In the genomic region with DNA sequence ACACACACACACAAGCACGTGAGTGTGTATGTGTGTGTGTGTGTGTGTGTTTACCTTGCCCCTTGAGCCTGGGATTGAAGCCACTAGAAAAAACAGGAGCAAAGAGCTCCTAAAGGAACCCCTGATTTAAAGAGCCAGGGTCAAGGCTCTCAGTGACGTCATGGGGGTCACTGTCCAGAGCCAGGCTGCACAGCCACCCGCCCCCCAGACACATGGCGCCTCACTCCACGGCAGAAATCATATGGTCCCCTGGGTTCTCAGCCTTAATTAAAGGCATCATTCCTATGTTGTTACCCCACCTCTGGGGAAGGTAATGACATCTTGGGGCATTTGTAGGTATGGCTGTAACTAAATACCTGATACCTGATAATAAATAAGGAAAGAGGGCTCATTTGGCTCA, we compare ENCODE assay signal across 18 mouse cellular contexts.
"Had no signal": no experiment of that assay in that cellular context is flagged by ENCODE, and none has a peak within 500 bp of the region (broad histone marks: within the 10 kb centered on the region; RNA-seq: fewer than 3 reads in every experiment).

No protein-coding gene starts in this region.

- H3K27me3 ChIP-seq: megakaryocyte, embryonic 14.5 days had no signal

- DNase-seq: kidney, adult 11 months; kidney, adult 9 months; kidney, postnatal 36 days; layer of hippocampus, adult 9-11 months; layer of hippocampus, postnatal 36 days; liver; liver, embryonic 13.5 days; liver, postnatal 0 days; lung, postnatal 14 days; right cerebral cortex, adult 18-20 months; right cerebral cortex, postnatal 25 days; thymus, postnatal 36 days had no signal

- H3K9ac ChIP-seq: limb, embryonic 12.5 days; liver, embryonic 13.5 days; liver, postnatal 0 days; lung, embryonic 15.5 days had no signal

- H3K27ac ChIP-seq: kidney, postnatal 0 days; limb, embryonic 12.5 days; liver, embryonic 13.5 days; lung, embryonic 15.5 days; macrophage had no signal

- H3K4me2 ChIP-seq: limb, embryonic 12.5 days; liver, embryonic 13.5 days; lung, embryonic 15.5 days had no signal

- H3K4me3 ChIP-seq: limb, embryonic 12.5 days; liver, embryonic 13.5 days; lung, embryonic 15.5 days; megakaryocyte, embryonic 14.5 days had no signal

- H3K36me3 ChIP-seq: limb, embryonic 12.5 days; liver, embryonic 13.5 days; lung, embryonic 15.5 days had no signal

- H3K9me3 ChIP-seq: limb, embryonic 12.5 days; liver, embryonic 13.5 days; lung, embryonic 15.5 days; megakaryocyte, embryonic 14.5 days had no signal

- H3K4me1 ChIP-seq: liver, embryonic 13.5 days; megakaryocyte, embryonic 14.5 days had no signal

- ATAC-seq: liver, postnatal 0 days; midbrain, embryonic 16.5 days had no signal
